Mouse (Mus musculus): ENCODE measurements around the gene Insl5. TPM values are rescaled to one million over a fixed set of nuclear protein-coding genes. Genes with fewer than 3 reads are reported as not detected.

The Insl5 gene
- polyA plus RNA-seq, 1 experiment from 2014 or later, result 0.27 TPM

DNA sequence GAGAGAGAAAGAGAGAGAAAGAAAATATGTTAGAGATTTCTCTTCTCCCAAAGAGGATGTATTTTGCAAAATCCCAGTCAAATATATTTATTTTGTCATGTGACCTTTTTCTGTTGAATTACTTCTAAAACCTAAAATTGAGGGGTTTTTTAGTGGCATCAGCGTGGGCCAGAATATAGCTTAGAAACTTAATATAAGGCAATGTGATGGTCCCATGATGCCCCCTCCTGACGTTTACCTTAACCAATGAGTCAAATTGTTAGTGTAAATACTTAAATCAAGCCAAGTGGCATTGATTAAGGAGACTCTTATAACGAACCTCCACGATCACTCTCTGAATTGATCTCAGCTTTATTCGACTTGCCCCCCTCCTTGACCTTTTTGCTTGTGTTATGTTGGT is 52.5 kb downstream of the Insl5 start:
- ATAC-seq (ENCODE audit: insufficient number of reproducible peaks, low FRiP score, low TSS enrichment, low read depth), result no peak
- H3K36me3 ChIP-seq (ENCODE audit: control insufficient read depth, insufficient read depth, low read length), result no peaks in the 10 kb centered on the region

DNA sequence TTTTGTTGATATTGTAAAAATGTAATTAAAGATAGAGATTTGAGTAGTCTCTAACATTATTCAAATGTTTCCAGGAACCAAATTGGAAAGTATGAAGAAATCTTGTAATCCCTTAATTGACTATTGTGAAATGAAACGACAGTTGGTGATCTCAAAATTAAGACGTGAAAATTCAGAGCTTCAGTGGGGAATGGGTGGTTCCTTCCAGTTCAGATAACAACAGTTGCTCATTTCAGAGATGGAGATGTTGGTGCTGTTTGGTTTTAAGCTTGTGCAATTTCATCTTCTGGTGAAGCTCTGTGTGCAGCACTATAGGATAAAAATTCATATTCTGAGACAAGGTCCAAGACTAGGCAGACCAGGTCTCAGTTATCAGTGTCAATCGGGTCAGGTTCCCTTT is 54.6 kb downstream of the Insl5 start:
- H3K36me3 ChIP-seq (ENCODE audit: control insufficient read depth, insufficient read depth, low read length), result no peaks in the 10 kb centered on the region
- 79% methylated on average over 3 of the region's 3 CpGs for WGBS
- no peaks in the 10 kb centered on the region for H3K4me1 ChIP-seq (ENCODE audit: control insufficient read depth, insufficient read depth, low read length)
- H3K4me2 ChIP-seq (ENCODE audit: low read depth, severe bottlenecking), result no peak overlapping the region
- no peak overlapping the region for H3K4me3 ChIP-seq (ENCODE audit: low read depth, low read length)
- no peak overlapping the region for H3K9ac ChIP-seq (ENCODE audit: low read length)
- H3K27me3 ChIP-seq (ENCODE audit: control insufficient read depth, insufficient read depth, low read length), result no peaks in the 10 kb centered on the region
- no peak for ATAC-seq (ENCODE audit: insufficient number of reproducible peaks, low FRiP score, low TSS enrichment, low read depth)
- DNase-seq (ENCODE audit: low spot score), result no peak
- no peak overlapping the region for H3K27ac ChIP-seq (replicated peaks; ENCODE audit: low read depth, low read length)
- no peaks in the 10 kb centered on the region for H3K9me3 ChIP-seq (ENCODE audit: control insufficient read depth, low read length)

More for the DNA sequence above, 52.5 kb downstream of the Insl5 start:
- Histone ChIP-seq H3K4me3 (ENCODE audit: low read depth, low read length) (no peak overlapping the region), H3K9ac (ENCODE audit: low read length) (no peak overlapping the region), H3K9me3 (ENCODE audit: control insufficient read depth, low read length) (no peaks in the 10 kb centered on the region), H3K4me2 (ENCODE audit: low read depth, severe bottlenecking) (no peak overlapping the region), H3K4me1 (ENCODE audit: control insufficient read depth, insufficient read depth, low read length) (0 out of 2 replicates have a peak, but pooled peaks cover 3% of the 10 kb centered on the region), H3K27me3 (ENCODE audit: control insufficient read depth, insufficient read depth, low read length) (0 out of 2 replicates have a peak, but pooled peaks cover 3% of the 10 kb centered on the region), H3K27ac (replicated peaks; ENCODE audit: low read depth, low read length) (no peak overlapping the region)
- 45% methylated on average over 5 of the region's 5 CpGs for WGBS
- no peak for DNase-seq (ENCODE audit: low spot score)

DNA sequence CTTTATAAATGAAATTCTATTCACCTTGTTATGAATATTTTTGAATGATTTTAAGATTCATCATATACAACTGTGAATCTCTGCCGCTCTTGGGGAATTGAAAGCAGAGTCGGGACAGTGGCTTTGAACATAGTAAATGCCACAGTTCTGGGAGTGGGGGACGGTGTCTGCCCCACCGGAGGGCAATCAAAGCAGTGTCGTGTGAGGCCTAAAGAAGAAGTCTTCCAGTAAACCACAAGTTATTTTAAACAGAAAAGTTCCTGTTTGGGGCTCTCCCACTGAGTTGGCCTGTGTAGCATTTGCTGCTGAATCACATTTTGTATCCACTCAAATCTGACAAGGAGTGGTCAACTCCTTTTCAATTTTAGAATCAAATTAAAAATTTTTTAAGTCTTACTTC is 55.5 kb downstream of the Insl5 start:
- H3K4me3 ChIP-seq (ENCODE audit: low read depth, low read length), result no peak overlapping the region
- DNase-seq (ENCODE audit: low spot score) (no peak), ATAC-seq (ENCODE audit: insufficient number of reproducible peaks, low FRiP score, low TSS enrichment, low read depth) (no peak)
- no peaks in the 10 kb centered on the region for H3K4me1 ChIP-seq (ENCODE audit: control insufficient read depth, insufficient read depth, low read length)
- no peaks in the 10 kb centered on the region for H3K36me3 ChIP-seq (ENCODE audit: control insufficient read depth, insufficient read depth, low read length)
- no peak overlapping the region for H3K9ac ChIP-seq (ENCODE audit: low read length)
- H3K9me3 ChIP-seq (ENCODE audit: control insufficient read depth, low read length), result no peaks in the 10 kb centered on the region
- WGBS, result 72% methylated on average over 5 of the region's 5 CpGs
- no peak overlapping the region for H3K27ac ChIP-seq (replicated peaks; ENCODE audit: low read depth, low read length)
- no peak overlapping the region for H3K4me2 ChIP-seq (ENCODE audit: low read depth, severe bottlenecking)
- H3K27me3 ChIP-seq (ENCODE audit: control insufficient read depth, insufficient read depth, low read length), result no peaks in the 10 kb centered on the region

DNA sequence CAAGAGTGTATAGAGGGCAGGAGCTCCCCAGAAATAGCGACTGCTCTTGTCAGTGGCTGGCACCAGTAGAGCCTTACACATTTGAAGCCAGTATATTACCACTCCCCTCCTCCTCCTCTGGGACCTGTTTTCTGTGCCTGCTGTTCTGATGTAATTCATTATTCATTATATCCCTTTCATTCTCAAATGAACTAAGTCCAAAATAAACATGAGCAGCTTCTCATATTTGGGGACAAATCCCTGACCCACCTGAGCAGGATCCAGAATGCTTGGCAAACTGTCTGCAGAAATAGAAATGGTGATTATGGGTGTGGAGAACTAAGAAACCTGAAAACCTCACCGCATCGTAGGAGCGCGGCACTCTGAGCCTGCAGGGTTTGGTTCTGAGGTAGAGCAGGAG is 57.0 kb downstream of the Insl5 start:
- Histone ChIP-seq H3K27me3 (ENCODE audit: control insufficient read depth, insufficient read depth, low read length) (no peaks in the 10 kb centered on the region), H3K27ac (replicated peaks; ENCODE audit: low read depth, low read length) (no peak overlapping the region), H3K9me3 (ENCODE audit: control insufficient read depth, low read length) (no peaks in the 10 kb centered on the region), H3K36me3 (ENCODE audit: control insufficient read depth, insufficient read depth, low read length) (no peaks in the 10 kb centered on the region), H3K4me3 (ENCODE audit: low read depth, low read length) (no peak overlapping the region), H3K4me2 (ENCODE audit: low read depth, severe bottlenecking) (no peak overlapping the region), H3K4me1 (ENCODE audit: control insufficient read depth, insufficient read depth, low read length) (no peaks in the 10 kb centered on the region), H3K9ac (ENCODE audit: low read length) (no peak overlapping the region)
- DNase-seq (ENCODE audit: low spot score), result no peak
- no peak for ATAC-seq (ENCODE audit: insufficient number of reproducible peaks, low FRiP score, low TSS enrichment, low read depth)
- WGBS, result 91% methylated on average over 5 of the region's 5 CpGs

Other genes with a start within 250 kb of the Insl5 start
- 0.14 and 0.37 TPM in 2 replicates for gene Tctex1d1, start 48.2 kb downstream of the Insl5 start, polyA plus RNA-seq (2014; fragmentation: Nextera tagmentation; extraction: Ambion mirVana)
- gene Mier1, start 87.5 kb upstream of the Insl5 start, polyA plus RNA-seq (2014; fragmentation: Nextera tagmentation; extraction: Ambion mirVana), result 43.0 and 46.3 TPM in 2 replicates
- 4.0 and 4.7 TPM in 2 replicates for gene Wdr78, start 87.7 kb upstream of the Insl5 start, polyA plus RNA-seq (2014; fragmentation: Nextera tagmentation; extraction: Ambion mirVana)
- gene Slc35d1, start 188.3 kb upstream of the Insl5 start, polyA plus RNA-seq (2014; fragmentation: Nextera tagmentation; extraction: Ambion mirVana), result 11.3 and 11.6 TPM in 2 replicates

Measured in limb, embryonic 11.5 days (tissue).